Mouse (Mus musculus): ENCODE measurements around the gene Hsd17b3.
"Not testable (repeated sequence)": the region's sequence is repeated elsewhere in the genome, so short reads cannot be mapped to it uniquely, and the experiment has no call there.

Hsd17b3 gene

GRCm38 (mm10) chr13:64083331-64083730, 5.7 kb downstream of the Hsd17b3 start:
- no peak for DNase-seq (ENCODE audit: low spot score)

- no peak for DNase-seq (ENCODE audit: low spot score)
Observed at GRCm38 (mm10) chr13:64081012-64081919, 7.8 kb downstream of the Hsd17b3 start.

GRCm38 (mm10) chr13:64077591-64077990, 11.4 kb downstream of the Hsd17b3 start:
- DNase-seq (ENCODE audit: low spot score): no peak

GRCm38 (mm10) chr13:64076074-64076473, 13.0 kb downstream of the Hsd17b3 start:
- no peak for DNase-seq (ENCODE audit: low spot score)

GRCm38 (mm10) chr13:64066653-64067052, 22.4 kb downstream of the Hsd17b3 start:
- DNase-seq (ENCODE audit: low spot score): no peak

GRCm38 (mm10) chr13:64064276-64064675, 24.8 kb downstream of the Hsd17b3 start:
- no peak for DNase-seq (ENCODE audit: low spot score)

GRCm38 (mm10) chr13:64060935-64061506, 28.0 kb downstream of the Hsd17b3 start:
- DNase-seq (ENCODE audit: low spot score): no peak

GRCm38 (mm10) chr13:64053959-64054358, 35.1 kb downstream of the Hsd17b3 start:
- no peak for DNase-seq (ENCODE audit: low spot score)

- not testable (repeated sequence) for DNase-seq (ENCODE audit: low spot score)
Observed at GRCm38 (mm10) chr13:64052281-64052680, 36.7 kb downstream of the Hsd17b3 start.

- DNase-seq (ENCODE audit: low spot score): no peak
Observed at GRCm38 (mm10) chr13:64050895-64051294, 38.1 kb downstream of the Hsd17b3 start.

GRCm38 (mm10) chr13:64049535-64049934, 39.5 kb downstream of the Hsd17b3 start:
- DNase-seq (ENCODE audit: low spot score): no peak

- no peak for DNase-seq (ENCODE audit: low spot score)
Observed at GRCm38 (mm10) chr13:64048467-64048866, 40.6 kb downstream of the Hsd17b3 start.

GRCm38 (mm10) chr13:64039976-64040375, 49.1 kb downstream of the Hsd17b3 start:
- DNase-seq (ENCODE audit: low spot score): no peak

- DNase-seq (ENCODE audit: low spot score): no peak
Observed at GRCm38 (mm10) chr13:64038114-64038513, 50.9 kb downstream of the Hsd17b3 start.

GRCm38 (mm10) chr13:64036079-64037011, 52.7 kb downstream of the Hsd17b3 start:
- DNase-seq (ENCODE audit: low spot score): no peak

- DNase-seq (ENCODE audit: low spot score): no peak
Observed at GRCm38 (mm10) chr13:64035036-64035435, 54.0 kb downstream of the Hsd17b3 start.

GRCm38 (mm10) chr13:64033921-64034320, 55.1 kb downstream of the Hsd17b3 start:
- no peak for DNase-seq (ENCODE audit: low spot score)

- no peak for DNase-seq (ENCODE audit: low spot score)
Observed at GRCm38 (mm10) chr13:64033181-64033580, 55.8 kb downstream of the Hsd17b3 start.

- DNase-seq (ENCODE audit: low spot score): no peak
Observed at GRCm38 (mm10) chr13:64031254-64031653, 57.8 kb downstream of the Hsd17b3 start.

GRCm38 (mm10) chr13:64030792-64031191, 58.2 kb downstream of the Hsd17b3 start:
- DNase-seq (ENCODE audit: low spot score): no peak

GRCm38 (mm10) chr13:64024803-64025202, 64.2 kb downstream of the Hsd17b3 start:
- no peak for DNase-seq (ENCODE audit: low spot score)

GRCm38 (mm10) chr13:64022786-64023468, 66.1 kb downstream of the Hsd17b3 start:
- DNase-seq (ENCODE audit: low spot score): no peak
